Mouse (Mus musculus) left cerebral cortex, adult 11 months (tissue): ENCODE results near the gene Lag3.
"Not testable (repeated sequence)": the region's sequence is repeated elsewhere in the genome, so short reads cannot be mapped to it uniquely, and the experiment has no call there.

Experiments
- DNase-seq: peaks from one replicate; pipeline ENCODE4 v3.0.0; 2022; ENCODE audit warnings: low spot score

Lag3 gene

GRCm38 (mm10) chr6:124900056-124900800 is 11.3 kb downstream of the Lag3 start:
- DNase-seq: no peak

DNA sequence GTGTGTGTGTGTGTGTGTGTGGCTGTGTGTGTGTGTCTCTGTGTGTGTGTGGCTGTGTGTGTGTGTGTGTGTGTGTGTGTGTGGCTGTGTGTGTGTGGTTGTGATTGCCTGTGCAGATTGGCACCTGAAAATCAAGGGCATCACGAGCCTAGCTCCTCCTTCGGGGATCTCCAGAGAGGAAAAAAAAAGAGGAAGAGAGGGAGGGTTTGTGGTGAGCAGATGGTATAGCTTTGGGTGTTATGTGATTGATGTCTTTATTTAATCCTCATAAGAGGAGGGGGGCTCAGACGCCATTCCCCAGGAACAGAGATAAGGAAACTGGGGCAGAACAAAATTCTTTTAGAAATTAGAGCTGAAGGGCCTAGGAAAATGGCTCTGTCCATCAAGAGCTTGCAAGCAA is 13.1 kb downstream of the Lag3 start:
- no peak for DNase-seq

- DNase-seq: not testable (repeated sequence)
Observed at GRCm38 (mm10) chr6:124894113-124894512, 17.4 kb downstream of the Lag3 start.

- no peak for DNase-seq
Observed at GRCm38 (mm10) chr6:124890997-124891396, 20.5 kb downstream of the Lag3 start.

- DNase-seq: no peak
Observed at GRCm38 (mm10) chr6:124888555-124889125, 22.9 kb downstream of the Lag3 start.

DNA sequence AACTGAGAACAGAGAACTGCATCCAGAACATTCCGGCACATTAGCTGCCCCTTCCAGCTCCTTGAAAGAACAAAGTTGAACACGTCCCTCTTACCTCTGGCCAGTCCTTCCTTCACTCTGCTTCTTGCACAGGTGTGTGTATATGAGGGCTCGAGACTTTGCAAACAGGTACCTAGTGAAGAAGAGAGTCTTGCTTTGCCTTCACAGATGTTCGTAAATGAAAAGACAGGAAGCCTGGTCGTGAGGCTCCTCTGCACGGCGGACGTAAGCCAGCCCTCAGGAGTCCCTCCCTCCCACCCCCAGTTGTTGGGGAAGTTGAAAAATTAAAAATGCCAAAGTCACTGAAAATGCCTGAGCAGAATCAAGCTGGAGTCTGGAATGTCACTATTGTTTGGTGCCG is 23.5 kb downstream of the Lag3 start, which contains the start of gene Cd4:
Gene Cd4, minus strand, starts transcription at position 236 of the 400 bp plus-strand sequence.
- DNase-seq: no peak

DNA sequence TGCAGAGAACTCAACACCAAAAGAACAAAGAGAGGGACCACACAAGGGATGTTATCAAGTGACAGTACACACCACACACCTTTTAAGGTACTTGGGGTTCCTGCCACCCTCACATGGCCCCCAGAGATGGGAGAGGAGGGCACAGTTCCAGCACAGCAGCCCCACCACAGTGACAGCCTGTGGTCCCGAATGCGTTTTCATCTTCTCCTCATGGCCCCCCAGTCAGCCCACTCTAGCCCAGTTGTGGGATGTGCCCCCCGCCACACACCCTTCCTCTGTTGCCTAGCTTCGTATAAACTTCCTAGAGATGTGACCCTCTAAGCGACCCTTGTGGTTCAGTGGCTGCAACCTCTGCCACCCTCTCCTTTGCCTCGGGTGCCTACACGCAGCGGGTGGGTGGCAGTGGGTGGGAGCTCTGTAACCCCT is 25.5 kb downstream of the Lag3 start:
- no peak for DNase-seq

- DNase-seq: no peak
Observed at GRCm38 (mm10) chr6:124884714-124885500, 26.6 kb downstream of the Lag3 start.

DNA sequence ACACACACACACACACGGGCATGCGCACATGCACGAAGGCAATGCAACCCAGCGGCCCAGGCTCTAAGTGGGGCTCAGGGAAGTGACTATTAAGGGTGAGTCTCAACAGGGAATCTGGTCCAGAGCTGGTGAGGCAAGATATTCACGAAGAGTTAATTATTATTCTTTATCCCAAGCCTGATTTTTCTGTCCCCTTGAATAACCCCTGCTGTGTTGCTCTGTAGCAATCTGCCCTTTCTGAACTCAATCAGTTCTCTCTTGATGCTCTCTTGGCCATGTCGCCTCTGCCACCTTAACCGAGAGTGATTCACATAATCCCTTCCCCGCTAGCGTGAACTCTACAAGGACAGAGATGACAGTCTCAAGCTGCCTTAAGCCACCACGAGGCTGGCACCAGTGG is 28.2 kb downstream of the Lag3 start:
- no peak for DNase-seq

- DNase-seq: no peak
Observed at GRCm38 (mm10) chr6:124881821-124882220, 29.7 kb downstream of the Lag3 start.

- DNase-seq: no peak
Observed at GRCm38 (mm10) chr6:124879390-124879789, 32.1 kb downstream of the Lag3 start.

DNA sequence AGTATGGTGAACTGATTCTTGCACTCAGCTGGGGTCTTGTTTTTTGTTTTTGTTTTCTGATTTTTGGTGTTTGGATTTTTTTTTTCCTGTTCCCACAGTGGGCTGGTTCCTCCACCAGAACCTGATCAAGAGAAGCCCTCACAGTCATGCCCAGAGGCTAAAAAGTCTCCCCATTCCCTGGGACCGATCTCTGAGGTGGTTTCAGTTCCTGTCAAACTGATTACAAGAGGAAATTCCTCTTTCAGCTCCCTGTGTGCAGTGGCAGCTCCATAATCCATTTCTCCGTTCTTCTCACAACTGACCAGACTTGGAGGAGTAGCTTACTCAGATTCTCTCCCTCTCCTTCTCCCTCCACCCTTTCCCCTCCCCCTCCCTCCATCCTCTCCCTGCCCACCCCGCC is 37.2 kb downstream of the Lag3 start:
- DNase-seq: no peak

GRCm38 (mm10) chr6:124866560-124866959 is 44.9 kb downstream of the Lag3 start:
- no peak for DNase-seq

GRCm38 (mm10) chr6:124865766-124866362 is 45.6 kb downstream of the Lag3 start:
- DNase-seq: no peak

DNA sequence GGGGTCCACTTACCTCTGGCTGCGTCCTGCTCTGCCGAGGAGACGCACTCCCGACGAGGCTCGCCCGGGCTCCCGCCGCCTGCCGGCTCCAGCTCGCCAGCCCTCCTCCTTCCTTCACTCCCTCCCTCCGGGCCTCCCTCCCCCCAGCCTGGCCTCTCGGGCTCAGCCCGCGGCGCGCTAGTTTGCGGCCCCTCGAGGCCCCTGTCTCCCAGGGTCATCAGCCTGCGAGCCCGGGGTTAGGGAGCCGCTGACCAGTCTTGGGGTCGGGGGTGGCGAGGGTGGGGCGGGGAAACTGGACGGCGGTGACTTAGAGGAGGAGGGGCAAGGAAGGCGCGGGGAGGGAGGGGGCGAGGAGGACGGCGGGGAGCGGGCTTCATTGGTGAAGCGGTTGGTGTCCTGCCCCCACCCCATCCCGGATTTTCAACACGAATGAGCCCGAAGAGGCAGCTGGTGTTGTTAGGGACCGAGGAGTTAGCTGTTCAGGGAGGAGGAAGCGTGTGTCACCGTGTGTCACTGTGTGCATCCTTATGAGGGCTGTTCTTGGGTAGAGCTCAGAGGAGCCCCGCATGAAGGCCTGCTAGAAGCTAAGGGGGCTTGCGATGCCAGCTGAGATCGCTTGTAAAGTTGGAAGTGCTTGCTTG is 47.7 kb downstream of the Lag3 start, which contains the start of gene Gpr162:
Gene Gpr162, minus strand, starts transcription at position 326 of the 641 bp plus-strand sequence.
- no peak for DNase-seq

DNA sequence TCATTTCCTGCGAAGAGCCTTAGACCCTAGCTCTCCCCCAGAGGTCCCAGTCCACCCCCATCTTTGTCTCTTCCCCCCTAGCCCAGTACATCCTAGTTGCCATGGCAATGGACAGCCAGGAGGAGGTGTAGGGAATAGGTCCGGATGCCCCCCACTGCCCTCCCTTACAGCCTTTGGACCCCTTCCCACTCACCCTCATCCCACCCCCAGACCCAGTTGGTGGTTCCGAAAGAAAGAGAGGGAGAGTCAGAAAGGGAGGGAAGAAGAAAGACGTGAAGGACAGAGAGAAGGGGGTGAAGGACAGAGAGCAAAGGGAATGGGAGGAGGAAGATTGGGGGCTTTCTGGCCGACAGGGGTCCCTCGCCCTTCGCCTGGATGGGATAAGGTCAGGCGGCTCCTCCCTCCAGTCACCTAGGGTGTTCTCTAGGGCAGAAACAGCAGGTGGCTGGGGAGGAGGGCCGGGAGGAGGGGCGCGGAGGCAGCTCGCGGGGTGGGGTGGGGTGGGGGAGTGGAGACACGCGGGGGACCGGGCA is 48.3 kb downstream of the Lag3 start:
- DNase-seq: no peak

GRCm38 (mm10) chr6:124862406-124863124 is 48.9 kb downstream of the Lag3 start:
- no peak for DNase-seq

- DNase-seq: no peak
Observed at GRCm38 (mm10) chr6:124861802-124862201, 49.7 kb downstream of the Lag3 start.

- DNase-seq: no peak
Observed at GRCm38 (mm10) chr6:124861266-124861665, 50.2 kb downstream of the Lag3 start.

DNA sequence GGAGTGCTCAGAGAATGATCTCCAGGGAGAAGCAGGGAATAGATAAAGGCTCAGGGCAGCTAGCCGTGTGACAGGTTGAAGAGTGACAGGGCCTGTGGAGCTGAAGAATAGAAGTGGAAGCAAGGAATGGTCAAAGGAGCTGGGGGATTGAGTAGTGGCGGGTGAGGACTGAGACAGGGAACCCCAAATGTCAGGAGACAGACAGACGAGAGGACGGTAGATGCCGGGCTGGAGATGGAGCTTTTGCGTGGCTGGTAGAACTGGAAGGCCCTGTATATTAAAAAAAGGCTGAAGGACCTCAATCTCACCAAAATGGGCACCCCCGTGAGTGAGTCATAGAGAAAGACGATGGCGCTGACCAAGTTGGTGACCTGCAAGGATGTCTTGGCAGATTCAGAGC is 51.0 kb downstream of the Lag3 start:
- DNase-seq: no peak

GRCm38 (mm10) chr6:124859725-124860124 is 51.8 kb downstream of the Lag3 start:
- DNase-seq: peak; percentile 75
